Mouse (Mus musculus) kidney, adult 2 months (tissue): ENCODE results near the gene Adipor2.

ENCODE experiments used
- CTCF ChIP-seq: fragments of 200-500 bp; conservative IDR thresholded peaks from 2 replicates; pipeline ENCODE4 v1.5.1; 2011; ENCODE audit warnings: low read depth, mild to moderate bottlenecking, control low read depth, low read length, moderate library complexity, mixed read lengths; ENCODE audit not compliant: insufficient read depth, insufficient read length
- POLR2A ChIP-seq: fragments of 200-500 bp; IDR thresholded peaks from one replicate; pipeline ENCODE4 v1.6.1; 2011; ENCODE audit warnings: low read depth, low read length, control low read depth

- TF ChIP-seq CTCF: no peak
- TF ChIP-seq POLR2A: no peak
Measured at GRCm38 (mm10) chr6:119351656-119352055, 65.8 kb downstream of the Adipor2 start.
